Mouse (Mus musculus): ENCODE data around the gene Tas2r134.

The Tas2r134 gene

DNA sequence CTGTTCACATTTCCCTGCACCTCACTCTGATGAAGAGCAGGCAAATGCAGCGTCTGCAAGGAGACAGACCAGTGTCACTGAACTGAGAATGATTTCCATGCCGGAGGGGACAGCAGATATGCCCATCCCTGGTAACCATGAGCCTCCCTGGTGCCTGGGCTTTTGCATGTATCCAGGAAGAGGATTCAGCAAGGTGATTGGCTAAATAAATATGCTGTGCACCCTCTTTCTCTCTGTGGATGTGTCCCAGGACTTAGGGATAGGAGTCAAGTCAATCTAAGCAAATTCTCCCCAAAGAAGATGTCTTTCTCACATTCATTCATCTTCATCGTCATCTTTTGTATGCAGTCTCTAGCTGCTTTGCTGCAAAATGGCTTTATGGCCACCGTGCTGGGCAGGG is at the start of gene Tas2r134:
Gene Tas2r134 (plus strand): TSS at position 301 of the 400 bp plus-strand sequence.
- DNase-seq (ENCODE audit: low read depth): no peak

DNA sequence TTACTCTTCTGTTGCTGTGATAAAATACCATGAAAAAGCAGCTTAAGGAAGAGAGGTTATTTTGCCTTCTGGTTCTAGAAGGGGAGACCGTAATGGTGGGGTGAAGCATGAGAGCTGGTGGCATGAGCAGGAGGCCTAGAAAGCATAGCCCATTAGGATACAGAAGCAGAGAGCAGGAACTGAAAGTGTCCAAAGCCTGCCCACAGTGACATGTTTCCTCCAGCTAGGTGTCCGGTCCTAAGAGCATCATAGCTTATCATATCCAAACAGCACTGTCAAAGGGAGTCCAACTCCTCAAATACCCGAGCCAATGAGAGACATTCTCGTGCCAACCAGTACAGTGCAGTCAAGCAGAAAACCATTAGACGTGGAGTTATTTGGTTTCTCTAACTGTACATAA is 47.5 kb upstream of the Tas2r134 start:
- DNase-seq (ENCODE audit: low read depth): no peak

DNA sequence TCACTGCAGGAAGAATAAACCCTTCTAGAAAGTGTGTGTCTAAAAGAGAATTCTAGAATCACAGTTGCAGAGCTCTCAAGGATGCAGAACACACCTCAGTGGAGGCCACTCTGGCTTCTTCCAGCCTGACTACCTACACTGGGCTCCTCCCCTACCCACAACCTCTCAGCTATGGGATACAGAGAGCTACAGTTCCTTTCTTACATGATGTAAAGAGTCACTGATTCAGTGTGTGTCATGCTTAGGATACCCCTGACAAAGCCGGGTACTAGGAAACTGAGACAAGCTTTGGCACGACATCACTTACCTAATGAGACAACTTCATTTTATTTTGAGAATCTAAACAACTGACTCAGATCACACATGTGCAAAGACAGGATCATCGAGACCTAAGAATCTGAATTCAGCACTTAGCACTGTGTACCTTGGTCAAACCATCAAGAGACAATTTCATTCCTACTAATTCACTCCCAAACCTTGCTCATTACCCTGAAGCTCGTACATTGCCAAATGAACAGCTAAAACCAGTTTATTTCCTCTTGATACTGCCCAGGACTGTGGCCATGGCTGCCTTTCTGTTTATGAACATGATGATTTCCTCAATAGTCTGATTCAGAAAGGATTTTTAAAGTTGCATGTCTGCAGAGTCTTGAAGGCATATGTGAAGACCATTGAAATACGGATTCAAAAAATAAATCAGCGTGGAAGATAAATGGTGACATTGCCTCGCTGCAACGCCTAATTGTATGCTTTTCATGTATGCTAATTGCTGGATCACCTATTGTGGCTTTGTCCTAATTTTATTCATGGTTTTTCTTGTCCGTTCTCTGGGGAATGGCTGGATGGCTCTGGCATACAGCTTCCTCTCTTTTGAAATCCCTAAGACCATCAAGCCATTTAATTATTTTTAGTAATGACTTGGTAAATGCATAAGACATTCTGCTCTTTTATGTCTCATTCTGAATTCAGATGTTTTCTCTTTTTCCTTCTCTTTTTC is 43.0 kb upstream of the Tas2r134 start:
- DNase-seq (ENCODE audit: low read depth): no peak

DNA sequence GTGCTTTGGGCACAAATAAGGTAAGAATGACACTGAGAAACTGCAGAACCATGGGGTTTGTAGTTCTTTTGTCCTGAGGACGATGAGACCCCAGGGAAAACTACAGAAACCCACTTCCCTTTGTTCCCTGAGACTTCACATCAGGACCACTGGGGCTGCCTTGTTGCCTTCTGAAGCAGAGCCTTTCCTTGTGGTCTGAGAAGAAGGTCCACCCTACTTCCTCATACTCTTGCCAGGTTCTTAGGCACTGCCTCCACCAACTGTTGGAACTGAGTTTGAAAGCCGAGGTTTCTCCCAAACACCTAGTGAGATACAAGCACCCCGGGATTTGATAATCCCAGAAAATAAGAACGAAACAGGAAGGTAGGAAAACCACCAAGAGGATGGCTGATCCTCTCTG is 39.0 kb upstream of the Tas2r134 start:
- no peak for DNase-seq (ENCODE audit: low read depth)

DNA sequence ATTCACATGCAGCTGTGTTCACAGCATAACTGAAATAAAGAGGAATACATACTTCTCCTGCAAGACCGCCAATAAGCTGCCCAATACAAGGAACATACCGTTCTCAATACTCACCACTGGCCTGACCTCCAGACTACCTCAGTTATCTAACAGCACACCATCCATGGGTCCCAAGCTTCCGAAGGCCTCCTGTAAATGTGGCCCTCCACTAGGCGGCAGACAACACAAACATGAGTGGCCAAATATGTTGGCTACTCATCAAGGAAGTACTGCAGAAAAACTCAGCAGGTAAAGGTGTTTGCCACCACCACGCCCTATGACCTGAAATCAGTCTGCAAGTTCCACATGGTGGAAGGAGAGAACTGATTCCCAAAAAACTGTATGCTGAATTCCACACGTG is 38.4 kb upstream of the Tas2r134 start:
- no peak for DNase-seq (ENCODE audit: low read depth)

DNA sequence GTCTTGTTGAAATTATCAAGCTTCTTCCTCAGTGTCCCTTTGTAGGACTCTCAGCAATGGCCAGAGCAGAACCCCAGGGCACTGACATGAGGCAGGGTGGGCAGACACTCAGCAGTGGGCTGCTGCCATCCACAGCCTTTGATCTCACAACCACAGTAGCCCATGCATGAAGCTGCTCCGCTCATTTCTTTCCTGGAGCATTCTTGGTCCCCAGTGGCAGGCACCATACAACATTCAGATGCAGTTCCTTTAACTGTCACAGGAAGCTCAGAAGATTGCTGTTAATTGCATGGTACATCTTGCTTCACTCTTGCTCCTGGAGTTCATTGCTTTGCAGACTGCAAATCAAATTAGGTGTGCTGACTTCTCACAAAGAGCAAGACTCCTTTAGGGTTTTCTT is 37.7 kb upstream of the Tas2r134 start:
- no peak for DNase-seq (ENCODE audit: low read depth)

DNA sequence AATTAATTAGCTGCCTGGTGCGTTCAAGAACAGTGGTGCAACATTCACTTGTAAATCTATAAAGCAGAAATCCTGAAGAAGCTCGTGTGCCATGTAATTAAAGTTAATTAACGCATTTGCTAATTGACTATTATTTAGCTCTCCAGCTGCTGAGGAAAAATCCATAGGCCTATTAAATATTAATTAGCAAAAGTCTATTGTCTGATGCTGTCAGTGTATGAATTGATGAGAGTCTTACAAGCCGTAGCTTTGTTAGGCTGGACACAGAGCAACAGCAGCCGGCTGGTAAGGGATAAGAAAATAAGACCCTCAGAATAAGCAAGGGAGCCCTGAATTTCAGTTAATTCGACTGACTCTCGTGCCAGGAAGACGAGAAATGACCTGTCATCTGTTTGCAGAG is 37.0 kb upstream of the Tas2r134 start:
- no peak for DNase-seq (ENCODE audit: low read depth)

DNA sequence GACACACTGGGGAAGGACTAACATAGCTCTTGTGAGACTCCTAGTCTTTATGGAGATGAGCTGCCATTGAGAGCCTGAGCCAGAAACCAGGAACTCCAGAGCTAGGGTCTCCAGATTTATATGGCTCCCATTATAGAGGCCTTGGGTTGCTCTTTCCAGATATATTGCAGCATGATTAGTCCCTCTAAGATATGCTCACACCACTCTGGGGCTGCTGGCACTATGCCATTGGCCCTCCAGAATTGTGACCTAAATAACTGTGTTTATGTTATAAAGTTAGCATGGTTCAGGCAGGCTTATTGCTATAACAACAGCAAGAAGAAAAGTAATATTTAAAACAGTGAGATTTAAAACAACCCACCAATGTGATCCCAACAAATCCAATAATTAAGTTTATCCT is 35.2 kb upstream of the Tas2r134 start:
- no peak for DNase-seq (ENCODE audit: low read depth)

DNA sequence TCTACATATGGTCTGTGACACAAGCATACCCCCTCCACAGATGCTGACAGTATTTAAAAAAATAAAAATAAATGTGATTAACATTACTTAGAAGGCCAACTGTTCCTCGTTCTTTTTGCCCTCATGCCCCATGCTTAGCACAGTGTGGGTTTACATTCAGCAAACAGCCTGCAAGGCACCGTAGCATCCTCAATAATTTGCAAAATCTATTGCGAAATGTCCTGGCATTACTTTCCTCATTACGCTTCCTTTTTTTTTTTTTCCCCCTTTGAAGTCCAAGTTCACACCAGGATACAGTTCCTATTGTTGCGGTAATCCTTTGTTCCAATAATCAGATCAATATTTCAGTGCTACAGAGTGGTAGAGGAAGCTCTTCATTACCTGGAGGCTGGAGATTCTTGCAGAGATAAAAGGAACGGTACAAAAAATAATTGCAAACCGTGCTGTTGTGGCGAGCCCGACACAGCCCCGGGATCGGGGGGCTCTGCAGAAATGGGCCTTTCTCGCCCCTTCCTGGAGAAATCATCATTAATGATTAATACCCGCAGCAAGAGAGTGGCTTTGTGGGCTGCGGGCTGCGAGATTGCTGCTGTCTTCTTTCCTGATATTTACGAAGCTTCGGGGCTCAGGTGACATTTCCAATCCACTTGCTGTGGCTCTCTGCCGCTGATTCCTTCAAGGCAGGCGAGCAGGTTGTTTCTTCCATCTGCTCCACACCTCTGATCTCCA is 27.7 kb upstream of the Tas2r134 start:
- DNase-seq (ENCODE audit: low read depth): no peak

DNA sequence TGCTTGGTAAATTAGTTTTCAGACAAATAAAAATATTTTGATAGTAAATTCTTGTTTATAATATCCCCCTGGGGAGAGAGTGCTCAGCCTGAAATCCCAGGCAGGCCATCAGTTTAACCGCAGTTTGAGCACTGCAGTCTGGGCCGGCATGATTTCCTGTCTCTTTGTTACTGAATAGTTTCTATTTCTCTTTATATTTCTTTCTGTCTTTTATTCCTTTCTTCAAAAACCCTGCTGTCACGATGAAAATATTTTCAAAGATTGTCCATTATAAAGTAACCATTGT is 27.2 kb upstream of the Tas2r134 start:
- DNase-seq (ENCODE audit: low read depth): no peak

DNA sequence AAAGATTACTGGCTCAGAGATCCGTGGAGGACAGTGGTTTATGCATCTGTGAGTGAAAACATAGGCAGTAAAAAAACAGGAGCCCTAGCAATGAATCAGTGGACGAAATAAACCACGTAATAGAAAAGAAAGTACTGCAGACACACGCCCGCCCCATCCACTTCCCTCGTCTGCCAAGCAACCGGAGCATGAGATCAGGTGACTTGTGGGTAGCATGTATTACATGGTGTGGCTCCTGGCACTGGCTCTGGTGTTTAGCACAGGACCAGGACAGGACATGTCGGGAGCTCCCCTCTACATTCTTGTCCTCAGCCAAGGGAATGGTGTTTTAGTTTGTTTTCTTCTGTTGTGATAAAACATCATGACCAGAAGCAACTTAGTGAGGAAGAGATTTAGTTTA is 26.4 kb upstream of the Tas2r134 start:
- no peak for DNase-seq (ENCODE audit: low read depth)

DNA sequence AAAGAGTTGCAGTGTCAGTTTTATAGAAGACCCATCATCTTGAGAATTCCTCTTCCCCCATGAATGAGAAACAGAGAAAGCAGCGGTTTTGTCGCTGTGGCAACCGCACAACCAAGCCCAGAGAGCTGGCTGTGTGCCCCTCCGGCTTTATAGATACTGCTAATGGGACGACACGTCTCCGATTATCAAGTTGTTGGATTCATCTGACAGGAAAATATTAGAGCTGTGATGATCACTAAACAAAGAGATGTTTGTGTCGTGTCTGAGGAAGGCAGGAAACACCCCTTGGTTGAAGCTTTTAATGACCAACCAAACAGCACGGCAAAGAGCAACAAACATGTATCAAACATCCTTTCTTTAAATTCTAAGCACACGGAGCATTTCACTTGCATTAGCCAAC is 17.0 kb upstream of the Tas2r134 start:
- no peak for DNase-seq (ENCODE audit: low read depth)

DNA sequence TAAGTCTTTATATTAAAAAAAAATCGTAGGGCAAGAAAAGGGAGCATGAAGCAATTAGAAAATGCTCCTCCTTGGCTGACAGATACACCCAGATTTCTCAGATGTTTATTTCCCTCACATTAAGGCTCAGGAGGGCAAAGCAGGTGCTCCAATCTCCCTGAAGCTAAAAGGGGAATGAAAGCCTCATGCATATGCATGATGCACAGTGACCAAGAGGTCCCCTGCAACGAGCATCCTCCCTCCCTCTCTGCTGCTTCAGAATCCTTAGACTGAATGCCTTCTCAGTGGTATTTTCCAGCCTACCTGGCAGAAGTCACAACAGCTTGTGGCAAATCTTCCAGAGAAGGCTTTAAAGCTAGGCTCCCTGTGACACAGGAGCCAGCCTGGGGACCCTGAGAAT is 16.4 kb upstream of the Tas2r134 start:
- no peak for DNase-seq (ENCODE audit: low read depth)

DNA sequence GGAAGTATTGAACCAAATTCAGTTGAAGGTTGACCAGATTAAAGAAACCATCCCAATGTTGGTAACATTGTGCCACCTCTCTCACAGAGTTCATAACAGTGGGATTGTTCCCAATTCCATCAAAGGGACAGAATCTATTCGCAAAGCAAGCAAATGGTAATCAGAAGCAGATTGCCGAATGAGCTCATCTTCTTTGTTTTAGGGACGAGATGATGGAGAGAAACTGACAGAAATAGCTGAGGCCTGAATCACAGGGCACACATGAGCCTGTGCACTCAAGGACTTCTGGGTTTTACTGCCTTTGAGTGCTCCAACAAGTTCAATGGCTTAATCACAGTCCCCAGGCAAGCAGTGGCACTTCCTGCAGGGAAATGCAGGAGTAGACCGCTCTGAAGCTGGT is 13.6 kb upstream of the Tas2r134 start:
- DNase-seq (ENCODE audit: low read depth): no peak

DNA sequence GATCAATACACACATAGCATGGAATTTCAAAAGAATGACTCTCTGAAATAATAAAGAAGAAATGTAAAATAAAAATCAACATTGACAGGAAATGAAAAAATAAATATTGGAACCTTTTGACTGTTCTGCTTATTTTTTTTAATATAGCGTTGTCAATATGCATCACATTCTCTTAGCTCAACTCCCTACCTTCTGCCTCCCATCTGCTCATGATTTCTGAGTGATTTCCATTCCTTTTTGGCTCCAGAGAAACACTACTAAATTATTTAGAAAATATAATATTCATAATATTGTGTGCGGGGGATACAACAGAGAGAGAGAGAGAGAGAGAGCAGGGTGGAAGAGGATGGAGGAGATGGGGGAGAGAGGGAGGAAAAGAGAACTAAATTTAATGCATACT is 5.4 kb upstream of the Tas2r134 start:
- no peak for DNase-seq (ENCODE audit: low read depth)

DNA sequence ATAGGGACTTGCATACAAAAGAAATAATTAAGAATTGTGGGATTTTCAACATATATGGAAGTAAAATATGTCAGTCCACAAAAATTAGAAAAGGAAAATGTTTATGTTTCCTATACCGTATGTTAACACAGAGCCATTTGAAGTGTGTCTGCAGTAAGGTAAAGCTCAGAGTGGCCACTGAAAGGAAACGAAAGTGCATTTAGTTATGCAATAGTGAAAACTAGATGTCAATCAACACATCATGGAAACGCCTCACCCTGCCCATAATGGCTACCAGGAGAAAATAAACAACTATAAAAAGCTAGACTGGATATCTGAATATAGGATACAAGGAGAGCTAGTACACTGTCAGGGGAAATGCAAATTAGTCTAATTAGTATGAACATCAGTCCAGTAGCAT is 1.3 kb upstream of the Tas2r134 start:
- DNase-seq (ENCODE audit: low read depth): no peak

DNA sequence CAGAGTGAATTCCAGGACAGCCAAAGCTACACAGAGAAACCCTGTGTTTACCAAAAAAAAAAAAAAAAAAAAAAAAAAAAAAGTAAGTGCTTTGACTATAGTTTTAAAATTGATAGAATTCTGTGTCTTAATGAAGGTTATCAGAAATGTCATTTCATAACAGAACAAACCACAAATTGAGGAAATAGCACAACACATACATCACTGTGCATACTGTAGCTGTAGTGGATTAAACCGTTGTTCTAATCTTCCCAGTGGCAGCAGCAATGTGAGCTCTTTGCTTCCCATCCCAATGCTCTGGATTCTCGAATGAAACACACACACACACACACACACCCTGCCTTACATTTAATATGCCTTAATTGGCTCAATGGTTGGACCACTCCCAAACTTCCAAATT is 4.1 kb downstream of the Tas2r134 start:
- DNase-seq (ENCODE audit: low read depth): no peak

DNA sequence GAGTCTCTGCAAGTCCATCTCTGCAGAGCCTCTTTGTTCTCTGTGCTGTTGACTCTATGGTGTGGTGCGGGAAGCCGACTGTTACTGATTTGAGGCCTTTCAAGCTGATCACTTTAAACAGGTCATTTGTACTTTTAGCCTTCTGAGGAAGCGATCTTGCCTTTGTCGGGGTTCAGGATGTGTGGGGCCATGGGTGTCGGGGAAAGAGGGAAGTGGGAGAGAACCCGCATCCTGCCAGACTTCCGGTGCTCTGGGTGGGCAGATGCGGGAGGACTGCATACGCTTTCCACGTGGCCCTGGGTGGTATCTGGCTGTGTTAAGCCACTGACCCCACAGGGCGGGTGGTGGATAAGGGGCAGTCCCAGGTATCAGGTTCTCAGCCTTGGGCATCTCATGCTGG is 10.4 kb downstream of the Tas2r134 start:
- no peak for DNase-seq (ENCODE audit: low read depth)

DNA sequence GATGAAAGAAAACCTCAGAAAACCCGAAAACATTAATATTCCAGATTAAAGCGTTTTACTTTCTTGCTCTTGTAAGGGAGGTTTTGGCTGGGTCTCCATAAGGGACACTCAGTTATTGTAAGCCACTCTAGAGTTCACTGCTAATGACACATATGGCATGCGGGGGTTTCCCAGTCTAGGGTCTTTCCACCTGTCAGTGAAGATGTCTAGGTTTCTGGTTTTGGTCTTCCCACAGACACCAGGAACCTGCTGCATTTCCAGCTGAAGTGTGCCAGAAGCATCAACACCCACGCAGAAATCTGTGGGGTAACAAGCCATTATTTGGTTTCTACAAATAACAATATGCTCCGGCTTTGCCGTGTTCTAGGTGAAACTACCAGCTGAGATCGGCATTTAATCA is 14.3 kb downstream of the Tas2r134 start:
- no peak for DNase-seq (ENCODE audit: low read depth)

DNA sequence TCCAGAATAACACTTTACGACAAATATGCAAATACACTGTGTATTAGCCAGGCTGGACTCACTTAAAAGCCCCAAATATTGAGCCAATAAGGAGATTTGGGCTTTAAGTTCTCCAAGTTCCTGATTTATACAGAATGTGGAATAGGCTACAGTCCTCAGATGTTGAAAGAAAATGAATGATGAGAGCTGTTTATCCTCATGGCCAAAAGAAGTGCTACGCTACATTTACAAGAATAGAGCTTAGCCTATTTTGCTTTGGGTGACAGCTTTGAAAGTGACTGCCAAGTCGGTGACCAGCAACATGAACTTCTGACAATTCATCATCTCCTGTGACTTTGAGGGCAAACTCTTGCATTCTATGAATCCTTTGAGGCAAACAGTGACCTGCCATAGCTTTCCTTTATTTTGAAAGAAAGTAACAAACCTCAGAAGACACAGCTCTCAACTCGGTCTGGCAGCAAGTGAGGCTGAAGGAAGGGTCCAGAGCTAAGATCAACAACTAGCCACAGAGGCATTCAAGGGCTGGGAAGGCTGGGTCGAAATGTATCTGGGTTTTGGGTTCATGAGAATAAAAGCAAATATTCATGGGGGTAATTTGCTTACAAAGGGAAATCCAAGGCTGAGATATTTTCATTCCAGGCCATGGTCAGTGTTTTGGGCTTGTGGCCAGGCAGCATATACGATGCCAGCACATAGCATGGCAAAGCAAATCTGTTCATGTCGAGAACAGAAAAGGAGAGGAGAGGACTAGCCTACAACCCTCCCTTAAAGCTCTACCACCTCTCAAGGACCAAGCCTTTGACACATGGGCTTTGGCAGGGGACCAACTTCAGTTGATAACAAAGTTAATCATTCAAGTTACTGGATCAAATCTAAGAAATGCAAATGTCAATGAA is 16.2 kb downstream of the Tas2r134 start:
- DNase-seq (ENCODE audit: low read depth): no peak

DNA sequence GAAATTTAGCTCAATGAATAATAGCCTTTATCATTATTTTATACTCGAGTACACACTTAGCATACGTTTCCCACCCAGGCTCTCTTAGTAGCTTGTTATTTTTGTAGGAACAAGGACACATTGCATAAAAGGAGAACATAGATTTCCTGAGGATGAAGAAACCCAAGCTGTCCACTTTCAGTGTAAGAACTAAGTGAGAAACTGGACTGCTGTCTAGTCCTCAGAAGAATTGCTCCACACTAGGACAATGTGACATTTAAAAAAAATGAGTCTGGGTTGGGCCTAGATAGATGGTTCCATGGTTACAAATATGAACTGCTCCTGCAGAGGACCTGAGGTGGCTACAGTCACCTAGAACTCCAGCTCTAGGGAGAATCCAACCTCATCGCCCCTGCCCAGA is 20.7 kb downstream of the Tas2r134 start:
- DNase-seq (ENCODE audit: low read depth): no peak

DNA sequence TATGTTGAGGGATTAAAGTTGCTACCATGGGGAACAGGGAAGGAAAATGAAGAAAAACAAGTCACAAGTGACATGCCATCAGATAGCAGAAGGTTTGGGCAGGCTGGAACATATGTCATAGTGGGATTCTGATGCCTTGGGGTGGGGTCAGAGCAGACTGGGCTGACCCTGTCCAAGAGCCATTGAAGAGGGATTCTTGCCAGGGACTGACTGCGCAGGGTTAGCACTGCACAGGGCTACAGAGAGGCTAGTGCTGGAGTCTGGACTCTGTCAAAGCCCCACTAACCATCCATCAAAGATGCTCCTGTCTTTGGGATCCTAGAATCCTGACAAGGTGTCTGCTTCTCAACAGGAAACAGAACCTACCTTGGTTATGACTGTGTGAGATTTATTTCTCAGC is 22.6 kb downstream of the Tas2r134 start:
- no peak for DNase-seq (ENCODE audit: low read depth)

DNA sequence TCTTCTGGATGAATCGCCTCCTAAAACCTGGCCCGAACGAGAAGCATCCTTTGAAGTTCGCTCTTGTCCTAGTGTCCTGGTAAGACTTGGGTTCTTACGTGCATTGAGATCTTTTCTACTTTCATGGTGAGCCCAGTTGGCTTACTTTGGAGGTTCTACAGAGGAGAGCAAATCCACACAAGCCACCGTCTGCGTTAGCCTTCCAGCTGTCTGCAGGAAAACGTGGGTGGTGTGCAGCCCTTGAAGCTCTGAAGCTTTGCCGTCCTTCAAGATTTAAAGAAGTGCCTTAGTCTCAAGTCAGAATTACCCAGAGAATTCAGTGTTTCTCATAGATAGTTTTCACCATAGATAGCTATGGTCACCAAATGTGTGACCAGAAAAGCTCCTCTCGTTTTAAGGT is 24.8 kb downstream of the Tas2r134 start:
- DNase-seq (ENCODE audit: low read depth): no peak
